Mouse (Mus musculus) adrenal gland (tissue): Measurements from ENCODE around the gene Smagp.
"Not testable (repeated sequence)": the region's sequence is repeated elsewhere in the genome, so short reads cannot be mapped to it uniquely, and the experiment has no call there.

Experiments used
- intact Hi-C: fragments of 180-260 bp; cut with DNase I; formaldehyde crosslinking; loops from one replicate; pipeline ENCODE4 v1.15.1; 2025

Smagp gene

DNA sequence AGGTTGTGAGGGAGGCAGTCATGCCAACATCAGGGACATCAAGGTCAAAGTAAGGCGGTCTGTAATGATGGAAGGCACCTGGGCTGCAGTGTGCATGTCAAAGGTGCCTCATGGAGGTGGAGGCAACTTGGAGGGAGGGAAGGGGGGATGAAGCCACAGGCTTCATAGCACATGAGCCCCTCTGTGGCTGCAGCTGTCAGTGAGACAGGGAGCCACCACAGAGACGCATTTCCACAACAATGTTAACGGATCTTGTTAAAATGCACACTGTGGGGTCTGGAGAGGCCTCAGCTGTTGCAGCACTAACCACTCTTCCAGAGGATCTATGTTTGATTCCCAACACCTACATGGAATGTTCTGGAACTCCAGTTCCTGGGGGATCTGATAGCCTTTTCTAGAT lies 6.6 kb downstream of the Smagp start:
- intact Hi-C loops: loop anchor here (5.0 kb wide), 1 partner anchor 42 kb away; no protein-coding TSS in a partner anchor

GRCm38 (mm10) chr15:100628797-100629196 lies 7.9 kb downstream of the Smagp start:
- intact Hi-C loops: no loop called here

DNA sequence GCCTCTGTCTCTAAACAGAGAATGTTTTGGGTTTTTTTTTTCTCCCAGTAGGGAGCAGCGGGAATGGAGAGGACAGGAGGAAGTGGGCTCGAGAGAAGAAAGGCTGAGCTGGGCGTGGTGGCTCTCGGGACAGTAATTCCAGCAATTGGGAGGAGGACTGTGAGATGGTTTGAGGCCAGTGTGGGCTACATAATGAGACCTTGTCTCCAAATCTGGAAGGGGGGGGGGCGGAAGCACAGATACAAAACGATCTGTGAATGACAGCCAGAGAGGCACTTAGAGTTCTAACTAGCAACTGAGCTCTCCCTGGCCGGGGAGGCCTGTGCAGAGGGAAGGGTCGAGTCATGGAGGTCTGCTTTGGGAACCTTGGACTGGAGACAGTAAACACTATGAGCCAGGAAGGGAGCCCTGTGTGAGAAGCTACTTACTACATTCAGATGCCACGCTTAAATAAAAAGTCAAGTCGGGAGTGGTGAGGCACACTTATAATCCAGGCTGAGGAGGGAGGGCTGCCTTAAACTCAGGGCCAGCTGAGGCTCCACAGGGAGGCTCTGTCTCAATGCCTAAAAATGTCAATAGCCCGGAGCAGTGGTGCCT lies 8.9 kb downstream of the Smagp start:
- intact Hi-C loops: no loop called here

DNA sequence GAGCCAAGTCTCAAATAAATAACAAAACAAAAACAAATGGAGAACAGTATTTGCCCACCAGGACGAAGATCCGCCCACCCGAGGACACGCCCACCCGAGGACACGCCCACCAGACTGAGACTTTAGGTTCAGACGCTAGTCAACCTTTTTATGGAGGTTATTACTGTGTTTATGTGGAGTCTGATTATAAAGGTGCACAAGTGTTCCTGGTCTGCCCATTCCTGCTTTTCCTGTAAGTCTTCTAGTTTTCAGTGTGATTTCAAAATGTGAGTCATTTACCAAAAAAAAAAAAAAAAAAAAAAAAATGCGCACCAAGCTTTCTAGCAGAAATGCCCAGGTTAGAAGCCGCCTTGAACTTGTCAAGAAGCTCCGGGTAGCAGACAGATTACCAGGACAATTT lies 9.5 kb downstream of the Smagp start:
- intact Hi-C loops: no loop called here

DNA sequence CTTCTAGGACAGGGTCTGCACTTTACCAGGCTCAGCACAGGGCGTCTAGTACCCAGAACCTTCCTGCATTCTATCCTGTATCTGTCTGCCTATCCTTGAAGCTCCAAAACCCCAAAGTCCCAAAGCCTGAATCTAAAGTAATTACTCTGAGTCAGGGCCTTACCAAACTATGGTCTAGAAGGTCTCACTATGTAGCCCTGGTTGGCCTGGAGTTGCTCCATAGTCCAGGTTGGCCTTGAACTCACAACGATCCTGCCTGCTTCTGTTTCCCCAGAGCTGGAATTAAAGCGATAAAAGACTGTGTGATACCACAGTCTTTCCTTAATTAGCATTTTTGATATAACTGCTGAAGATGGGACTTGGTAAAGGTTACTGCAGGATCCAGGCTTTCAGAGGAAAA lies 12.3 kb downstream of the Smagp start:
- intact Hi-C loops: no loop called here

- intact Hi-C loops: no loop called here
Observed at GRCm38 (mm10) chr15:100623754-100624153, 13.0 kb downstream of the Smagp start.

DNA sequence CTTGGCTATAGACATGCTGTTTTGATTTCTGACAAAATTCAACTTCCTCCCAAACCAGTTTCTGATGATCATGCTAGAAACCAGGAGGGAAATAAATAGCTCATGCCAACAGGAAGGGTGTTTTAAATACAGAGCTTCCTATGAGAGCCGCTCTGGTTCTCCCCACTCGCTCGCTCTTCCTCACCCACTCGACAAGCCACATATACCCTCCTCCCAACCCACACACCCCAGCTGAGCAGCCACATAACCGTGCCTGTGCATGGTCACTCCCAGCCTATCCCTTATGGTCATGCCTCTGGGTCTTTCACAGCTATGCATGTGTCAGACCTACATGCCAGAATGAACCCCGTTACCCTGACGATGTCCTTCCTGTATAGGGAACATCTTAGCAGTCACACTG lies 14.6 kb downstream of the Smagp start:
- intact Hi-C loops: no loop called here

GRCm38 (mm10) chr15:100621671-100622070 lies 15.1 kb downstream of the Smagp start:
- intact Hi-C loops: not testable (repeated sequence)

DNA sequence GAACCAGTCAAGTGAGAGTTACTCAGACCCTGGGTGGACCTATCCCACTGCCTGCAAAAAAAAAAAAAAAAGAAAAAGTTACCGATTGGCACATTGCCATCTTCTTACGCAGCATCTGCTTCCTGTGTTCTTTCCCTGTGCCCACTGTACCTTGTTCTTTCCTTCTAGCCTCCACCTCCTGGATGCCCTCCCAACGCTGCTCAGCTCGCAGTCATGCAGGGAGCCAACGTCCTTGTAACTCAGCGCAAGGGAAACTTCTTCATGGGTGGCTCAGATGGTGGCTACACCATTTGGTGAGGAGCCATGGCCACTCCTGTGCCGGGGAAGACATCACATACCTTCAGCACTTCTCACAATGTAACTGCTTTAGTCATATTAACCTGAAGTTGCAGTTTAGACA lies 17.5 kb downstream of the Smagp start:
- intact Hi-C loops: no loop called here

GRCm38 (mm10) chr15:100616221-100616620 lies 20.5 kb downstream of the Smagp start:
- intact Hi-C loops: no loop called here

GRCm38 (mm10) chr15:100615825-100616220 lies 20.9 kb downstream of the Smagp start:
- intact Hi-C loops: loop anchor here (2.0 kb wide), 1 partner anchor 67 kb away; no protein-coding TSS in a partner anchor

GRCm38 (mm10) chr15:100614996-100615824 lies 21.5 kb downstream of the Smagp start, which contains the start of gene Dazap2:
Dazap2 (plus strand) TSS chr15:100615349.
- intact Hi-C loops: loop anchor here (2.0 to 5.0 kb wide), 4 partner anchors 63 to 158 kb away; partner anchors contain the start of gene Tfcp2

- intact Hi-C loops: loop anchor here (2.0 to 5.0 kb wide), 4 partner anchors 62 to 157 kb away; partner anchors contain the start of gene Tfcp2
Observed at GRCm38 (mm10) chr15:100614218-100614995, 22.3 kb downstream of the Smagp start.

DNA sequence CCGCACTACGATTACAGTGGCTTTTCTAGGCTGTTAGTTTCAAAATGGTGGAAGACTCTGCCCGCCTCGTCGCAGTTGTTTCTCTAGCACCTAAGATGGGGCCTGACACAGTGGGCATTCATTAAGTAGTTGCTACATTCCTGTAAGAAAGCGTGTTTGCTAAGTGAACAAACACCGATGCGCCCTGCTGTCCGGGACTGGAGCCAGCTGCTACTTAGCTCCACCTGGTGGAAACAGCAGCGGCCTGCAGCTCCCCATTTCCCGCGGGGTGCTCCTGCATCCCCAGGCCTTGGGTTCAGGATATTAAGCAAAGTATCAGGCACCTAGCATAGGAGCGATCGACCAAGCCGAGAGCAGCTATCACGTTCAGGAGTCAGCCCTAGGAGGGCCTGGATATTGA lies 23.2 kb downstream of the Smagp start:
- intact Hi-C loops: loop anchor here (5.0 kb wide), 3 partner anchors 61 to 156 kb away; partner anchors contain the start of gene Tfcp2

DNA sequence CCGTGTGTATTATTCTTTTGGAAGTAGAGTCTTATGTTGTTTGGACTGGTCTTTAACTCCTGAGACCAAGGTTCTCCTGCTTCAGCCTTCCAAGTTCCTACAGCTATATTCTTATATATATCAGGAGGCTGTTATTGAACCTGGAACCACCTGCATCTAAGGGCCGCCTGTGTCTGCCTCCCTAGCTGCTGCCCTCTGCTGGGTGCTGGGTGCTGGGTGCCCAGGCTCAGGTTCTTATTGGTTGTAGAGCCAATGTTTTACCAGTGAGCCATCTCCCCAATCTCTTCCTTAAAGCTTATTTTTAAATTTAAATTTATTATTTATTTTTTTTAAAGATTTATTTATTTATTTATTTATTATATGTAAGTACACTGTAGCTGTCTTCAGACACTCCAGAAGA lies 24.3 kb downstream of the Smagp start:
- intact Hi-C loops: loop anchor here (5.0 kb wide), 3 partner anchors 60 to 155 kb away; partner anchors contain the start of gene Tfcp2

DNA sequence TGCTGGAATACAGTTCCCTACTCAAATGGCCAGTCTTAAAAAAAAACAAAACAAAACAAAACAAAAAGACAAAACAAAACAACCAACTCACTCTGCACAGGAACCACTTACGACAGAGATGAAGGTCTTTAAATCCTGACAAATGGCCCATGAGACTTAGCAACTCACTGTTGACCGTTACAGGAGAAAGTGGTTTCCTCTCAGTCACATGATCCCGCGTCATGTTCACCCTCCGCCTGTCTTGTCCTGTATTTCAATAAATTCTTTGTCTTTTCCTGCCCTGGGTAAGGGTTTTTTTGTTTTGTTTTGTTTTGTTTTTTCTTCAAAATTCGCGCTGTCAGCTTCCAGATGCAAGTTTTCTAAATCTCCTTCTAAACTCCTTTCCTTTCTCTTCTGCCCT lies 24.8 kb downstream of the Smagp start:
- intact Hi-C loops: loop anchor here (5.0 kb wide), 3 partner anchors 60 to 155 kb away; partner anchors contain the start of gene Tfcp2

DNA sequence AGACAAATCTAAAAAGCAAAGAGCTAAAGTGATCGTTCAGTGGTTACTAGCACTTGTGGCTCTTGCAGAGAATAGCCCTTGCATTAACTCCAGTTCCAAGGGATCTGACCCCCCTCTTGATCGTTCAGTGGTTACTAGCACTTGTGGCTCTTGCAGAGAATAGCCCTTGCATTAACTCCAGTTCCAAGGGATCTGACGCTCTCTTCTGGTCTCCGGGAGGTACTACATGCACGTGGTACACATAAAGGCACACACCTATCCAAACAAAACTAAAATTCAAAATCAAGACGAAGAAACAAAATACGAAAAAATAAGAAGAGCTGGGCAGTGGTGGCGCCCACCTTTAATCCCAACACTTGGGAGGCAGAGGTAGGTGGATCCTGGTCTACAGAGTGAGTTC lies 30.1 kb downstream of the Smagp start:
- intact Hi-C loops: not testable (repeated sequence)

- intact Hi-C loops: no loop called here
Observed at GRCm38 (mm10) chr15:100601669-100602068, 35.1 kb downstream of the Smagp start.

DNA sequence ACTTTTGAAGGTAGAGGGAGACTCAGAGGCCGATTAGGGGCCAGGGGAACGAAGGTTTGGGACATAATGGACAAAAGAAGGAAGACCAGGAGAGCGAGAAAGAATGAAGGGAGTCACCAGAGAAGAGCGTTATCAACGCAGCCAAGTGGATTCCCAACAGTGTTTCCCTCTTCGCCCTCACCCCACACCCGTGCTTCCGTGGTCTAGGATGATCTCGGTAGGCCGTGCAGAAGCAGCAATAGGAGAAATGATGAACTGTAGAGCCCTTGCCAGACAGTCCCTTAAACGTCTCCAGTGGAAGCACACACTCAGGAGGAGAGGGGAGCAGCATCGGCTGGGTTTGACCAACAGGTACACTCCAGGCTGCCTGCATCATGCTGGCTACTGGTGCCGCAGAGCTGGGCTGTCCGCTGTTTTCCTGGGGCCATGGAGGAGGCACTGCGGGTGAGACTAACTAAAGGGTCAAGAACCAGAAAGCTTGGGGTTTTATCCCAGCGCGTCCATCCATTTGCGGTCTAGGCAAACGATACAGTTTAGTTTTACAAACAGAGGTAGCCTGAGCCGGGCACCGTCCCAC lies 36.0 kb downstream of the Smagp start:
- intact Hi-C loops: no loop called here

DNA sequence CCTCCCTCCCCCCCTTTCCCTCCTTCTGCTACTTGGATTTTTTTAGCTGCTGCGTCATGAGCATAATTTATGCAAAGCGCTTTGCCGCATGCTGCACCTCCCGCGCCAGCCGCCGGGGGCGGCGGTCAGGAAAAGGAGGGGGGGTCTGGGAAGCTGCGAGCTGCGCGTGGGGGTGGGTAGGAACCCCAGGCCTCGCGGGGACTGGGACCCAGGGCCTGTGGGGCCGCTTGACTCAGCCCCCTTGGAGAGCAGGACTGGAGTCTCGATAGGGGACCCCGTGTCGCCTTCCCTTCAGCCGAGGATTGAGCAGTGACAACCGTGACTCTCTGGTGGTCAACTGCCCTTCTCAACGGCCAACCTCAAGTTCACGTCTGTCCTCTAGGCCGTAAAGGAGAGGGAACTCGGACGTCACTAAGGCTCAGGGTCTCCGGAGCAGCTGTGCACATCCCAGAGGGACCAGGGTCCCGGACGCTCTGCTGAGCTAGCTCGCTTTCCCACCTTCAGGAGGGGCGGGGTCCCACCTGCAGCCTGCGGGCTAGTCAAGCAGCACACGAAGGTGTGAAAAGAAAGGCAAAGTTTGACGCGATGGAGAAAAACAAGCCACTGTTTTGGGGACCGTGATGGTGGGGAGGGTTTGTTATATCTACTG lies 36.6 kb downstream of the Smagp start:
- intact Hi-C loops: no loop called here
